Mouse (Mus musculus): ENCODE data around the gene Nt5c3.

Gene Nt5c3

DNA sequence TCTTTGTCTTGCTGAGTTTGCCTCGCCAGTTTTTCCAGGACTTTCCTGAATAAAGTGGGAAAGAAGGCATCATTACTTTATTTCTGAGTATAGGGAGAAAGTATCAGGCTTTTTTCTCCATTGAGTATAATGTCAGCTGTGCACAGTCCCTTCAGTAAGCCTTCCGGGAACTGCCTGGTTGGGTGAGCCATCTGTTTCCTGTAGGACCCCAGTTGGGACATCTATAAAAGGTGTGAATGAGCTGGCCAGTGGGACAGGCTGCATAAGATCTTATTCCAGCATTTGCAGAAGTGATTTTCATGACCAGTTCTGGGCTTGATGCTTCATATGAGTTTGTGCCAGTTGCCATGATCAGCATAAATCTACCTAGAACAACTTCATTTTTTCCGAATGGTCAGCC, 80.5 kb downstream of the Nt5c3 start:
- in situ Hi-C loops (cut with MboI, MseI), result no loop called here

DNA sequence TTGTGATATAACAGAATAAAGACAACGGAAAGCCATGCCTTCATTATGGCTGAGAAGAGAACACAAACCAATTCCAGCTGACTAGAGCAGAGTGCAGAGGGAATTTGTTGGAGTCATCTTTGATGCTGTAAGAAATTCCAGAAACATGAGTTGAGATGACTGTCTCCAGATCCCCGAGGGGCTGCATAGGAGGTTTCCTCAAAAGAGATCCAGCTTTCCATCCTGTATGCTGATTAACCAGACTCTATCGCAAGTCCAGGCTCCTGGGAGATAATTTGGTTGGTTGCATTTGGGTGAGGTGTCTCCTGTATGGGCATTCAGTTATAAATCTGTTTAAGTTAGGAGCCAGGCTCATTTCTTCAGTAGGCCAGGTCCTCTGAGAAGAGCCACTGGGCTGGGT, 86.1 kb downstream of the Nt5c3 start:
- in situ Hi-C loops (cut with MboI, MseI), result loop anchor here (10.0 kb wide), 1 partner anchor 467 kb away; no protein-coding TSS in a partner anchor

DNA sequence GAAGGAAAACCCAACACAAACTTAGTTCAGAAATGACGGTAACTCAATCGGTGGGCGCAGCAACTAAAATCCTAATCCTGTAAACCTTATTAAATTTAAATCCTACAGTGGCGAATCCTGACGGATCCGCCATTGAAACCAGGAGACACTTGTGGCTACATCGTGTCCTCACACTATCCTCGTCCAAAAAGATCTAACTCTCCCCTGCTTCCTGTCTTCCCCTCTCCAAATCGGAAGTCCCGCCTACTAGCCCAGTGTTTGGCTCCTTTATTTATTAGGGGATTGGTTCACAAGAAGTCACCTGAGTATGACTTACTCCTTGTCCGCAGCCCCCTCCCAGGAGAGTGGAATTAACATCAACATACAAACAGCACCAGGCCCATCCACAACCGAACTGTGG, 86.6 kb downstream of the Nt5c3 start:
- in situ Hi-C loops (cut with MboI, MseI), result loop anchor here (10.0 kb wide), 1 partner anchor 468 kb away; no protein-coding TSS in a partner anchor

DNA sequence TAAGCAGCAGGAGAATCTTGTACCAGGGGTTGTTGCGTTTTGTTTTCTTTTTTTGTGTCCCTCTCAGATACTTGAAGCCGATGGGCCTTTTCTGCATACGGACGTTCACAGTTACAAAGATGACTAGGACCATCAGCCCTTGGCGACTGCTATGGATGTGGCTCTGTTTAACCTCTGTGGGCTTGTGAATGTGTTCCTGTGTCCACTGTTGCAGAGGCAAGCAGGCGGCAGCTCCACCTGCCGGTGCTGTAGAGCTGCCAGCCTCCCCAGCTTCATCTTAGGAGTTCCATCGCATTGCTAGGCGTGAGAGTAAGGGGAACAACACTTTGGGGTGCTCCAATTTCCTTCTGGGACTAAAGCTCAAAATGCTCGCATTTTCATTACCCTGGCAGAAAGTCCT, 88.2 kb downstream of the Nt5c3 start:
- in situ Hi-C loops (cut with MboI, MseI), result loop anchor here (10.0 kb wide), 1 partner anchor 469 kb away; no protein-coding TSS in a partner anchor

DNA sequence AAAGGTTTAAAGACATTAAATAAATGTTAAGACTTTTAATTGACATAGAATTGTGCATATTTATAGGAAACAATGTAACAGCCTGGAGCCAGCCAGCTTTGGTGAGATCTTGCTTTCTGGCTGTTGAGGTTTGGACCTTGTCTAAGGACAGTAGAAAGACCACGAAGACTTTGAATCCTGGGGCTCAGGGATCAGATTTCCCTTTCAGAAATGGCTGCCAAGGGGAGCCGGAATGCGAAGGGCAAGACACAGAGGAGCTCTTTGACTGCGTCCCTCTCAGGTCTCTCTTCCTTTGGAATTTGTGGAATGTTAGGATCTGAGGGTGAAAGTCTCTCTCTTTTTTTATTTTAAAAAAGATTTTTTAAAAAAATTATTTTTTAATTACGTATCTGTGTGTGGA, 89.0 kb downstream of the Nt5c3 start:
- in situ Hi-C loops (cut with MboI, MseI), result loop anchor here (10.0 kb wide), 1 partner anchor 470 kb away; no protein-coding TSS in a partner anchor

DNA sequence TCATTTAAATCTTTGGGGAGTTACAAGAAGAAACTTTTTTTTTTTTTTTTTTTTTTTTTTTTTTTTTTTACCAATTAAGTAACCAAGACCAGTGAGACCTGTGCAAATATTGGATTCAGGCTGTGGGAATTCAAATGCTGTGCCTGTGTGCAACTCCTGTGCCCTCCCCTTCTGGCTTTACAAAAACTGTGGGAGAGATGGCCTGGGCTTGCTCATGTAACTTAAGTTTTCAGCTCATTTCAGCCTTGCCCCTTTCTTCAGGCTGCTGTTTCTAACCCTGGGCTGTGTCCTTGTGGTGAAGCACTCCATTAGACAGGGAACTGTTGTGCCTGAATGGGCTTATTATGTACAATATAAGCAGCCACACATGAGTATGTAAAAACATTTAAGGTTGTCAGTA, 90.9 kb downstream of the Nt5c3 start:
- in situ Hi-C loops (cut with MboI, MseI), result loop anchor here (10.0 kb wide), 1 partner anchor 472 kb away; no protein-coding TSS in a partner anchor

DNA sequence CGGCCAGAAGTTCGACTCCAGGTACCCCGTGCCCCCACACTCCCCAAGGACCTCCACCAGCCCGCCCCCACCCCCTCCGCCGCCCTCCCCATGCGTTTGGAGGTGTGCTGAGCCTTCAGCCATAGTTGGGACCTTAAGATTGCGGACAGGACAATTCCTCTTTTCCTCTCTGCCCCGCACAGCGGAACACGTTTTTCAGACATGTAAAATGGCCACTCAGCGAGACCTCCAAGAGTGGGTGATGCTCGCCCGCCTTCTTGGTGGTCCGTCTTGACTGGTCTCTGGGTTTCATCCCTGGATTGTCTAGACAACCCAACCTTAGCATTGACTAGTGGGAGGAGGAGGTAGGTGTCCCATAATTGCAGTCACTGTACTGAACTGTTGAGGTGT, 91.3 kb downstream of the Nt5c3 start:
- in situ Hi-C loops (cut with MboI, MseI), result loop anchor here (10.0 kb wide), 1 partner anchor 472 kb away; no protein-coding TSS in a partner anchor

All from T-helper 1 cell (primary cell).